Mouse (Mus musculus) right cerebral cortex, postnatal 14 days (tissue): Measurements from ENCODE around the gene Gadd45a.

Experiments
- DNase-seq: peaks from one replicate; pipeline ENCODE4 v3.0.0; 2022

The Gadd45a gene

DNA sequence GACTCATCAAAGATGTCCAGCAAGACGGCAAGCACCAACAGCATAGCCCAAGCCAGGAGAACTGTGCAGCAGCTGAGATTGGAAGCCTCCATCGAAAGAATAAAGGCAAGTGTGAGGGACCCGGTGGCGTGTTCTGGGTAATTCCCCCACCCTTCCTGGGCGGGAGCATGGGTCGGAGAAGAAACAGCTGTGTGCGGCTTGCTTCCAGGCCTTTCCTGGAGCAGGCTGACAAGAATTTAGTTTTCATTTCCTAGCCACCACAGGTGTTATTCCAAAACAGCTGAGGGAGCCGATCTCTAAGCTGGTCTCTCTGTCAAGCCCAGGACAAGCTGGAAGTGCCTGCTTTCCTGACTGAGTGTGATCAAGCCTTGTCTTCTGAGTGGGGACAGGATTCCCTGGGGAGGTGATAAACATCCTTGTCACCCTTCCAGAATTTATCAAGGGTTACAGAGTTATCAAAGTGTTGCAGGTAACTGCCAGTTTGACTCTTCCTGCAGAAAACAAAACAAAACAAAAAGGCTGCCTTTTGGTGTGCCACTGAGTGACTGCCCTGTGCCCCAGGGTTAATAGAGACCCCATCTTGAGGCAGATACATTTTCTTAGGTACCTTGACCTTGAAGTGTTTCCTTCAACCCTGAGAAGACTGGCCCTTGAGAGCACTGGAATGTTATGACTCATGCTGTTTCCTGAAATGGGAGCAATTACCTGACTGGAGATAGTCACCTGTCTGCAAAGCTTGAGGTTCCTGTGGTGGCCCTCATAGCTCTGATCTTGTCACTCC lies 21.3 kb downstream of the Gadd45a start:
- DNase-seq: no peak

DNA sequence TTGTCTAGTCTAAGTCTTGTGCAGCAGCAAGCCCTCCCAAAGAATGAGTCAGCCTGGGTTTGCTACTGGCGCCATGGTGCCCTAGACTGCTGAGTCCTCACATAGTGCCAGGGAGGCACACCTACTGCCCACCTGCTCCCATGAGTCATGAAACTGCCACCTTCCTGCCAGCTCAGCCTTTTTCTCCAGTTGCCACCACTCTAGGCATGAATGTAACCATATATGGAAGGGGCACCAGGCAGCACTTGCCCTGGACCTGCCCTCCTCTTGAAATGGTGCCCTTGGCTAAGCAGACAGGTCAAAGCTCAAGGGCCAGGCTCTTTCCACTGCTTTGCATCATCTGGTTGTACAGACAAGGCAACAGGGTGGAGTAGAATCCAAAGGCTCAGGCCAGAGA lies 22.6 kb downstream of the Gadd45a start:
- no peak for DNase-seq

DNA sequence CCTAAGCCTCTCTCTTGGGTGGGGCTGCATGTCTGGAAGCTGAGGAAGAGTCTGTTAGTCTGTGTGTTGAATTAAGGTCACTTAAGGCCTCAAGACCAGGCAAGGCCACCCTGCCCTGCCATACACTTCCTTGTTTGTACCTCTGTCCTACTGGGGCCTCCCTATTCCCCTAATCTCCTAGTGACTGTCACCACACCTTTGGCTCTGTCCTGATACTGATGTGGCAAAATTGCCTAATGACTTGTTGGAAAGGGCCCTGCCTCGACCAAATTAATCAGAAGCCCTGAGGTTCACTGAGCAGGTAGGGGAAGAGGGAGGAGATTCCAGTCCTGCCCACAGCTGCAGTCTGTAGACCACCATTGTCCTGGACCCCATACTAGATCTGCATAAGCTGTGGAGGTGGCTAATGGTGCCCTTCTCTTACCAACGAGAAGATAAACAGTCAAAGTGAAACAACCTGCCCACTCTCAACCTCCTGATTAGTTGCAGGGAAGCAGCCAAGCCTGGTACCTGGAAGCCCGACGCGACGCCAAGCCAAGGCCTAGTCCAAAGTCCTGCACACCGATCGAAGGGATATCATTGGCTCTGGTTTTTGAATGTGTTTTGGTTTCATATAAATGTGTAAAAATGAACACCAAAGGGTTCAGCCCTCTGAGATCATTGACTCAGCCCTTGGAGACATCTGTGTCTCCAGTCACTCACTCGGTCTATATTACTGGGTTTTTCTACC lies 23.1 kb downstream of the Gadd45a start:
- no peak for DNase-seq

DNA sequence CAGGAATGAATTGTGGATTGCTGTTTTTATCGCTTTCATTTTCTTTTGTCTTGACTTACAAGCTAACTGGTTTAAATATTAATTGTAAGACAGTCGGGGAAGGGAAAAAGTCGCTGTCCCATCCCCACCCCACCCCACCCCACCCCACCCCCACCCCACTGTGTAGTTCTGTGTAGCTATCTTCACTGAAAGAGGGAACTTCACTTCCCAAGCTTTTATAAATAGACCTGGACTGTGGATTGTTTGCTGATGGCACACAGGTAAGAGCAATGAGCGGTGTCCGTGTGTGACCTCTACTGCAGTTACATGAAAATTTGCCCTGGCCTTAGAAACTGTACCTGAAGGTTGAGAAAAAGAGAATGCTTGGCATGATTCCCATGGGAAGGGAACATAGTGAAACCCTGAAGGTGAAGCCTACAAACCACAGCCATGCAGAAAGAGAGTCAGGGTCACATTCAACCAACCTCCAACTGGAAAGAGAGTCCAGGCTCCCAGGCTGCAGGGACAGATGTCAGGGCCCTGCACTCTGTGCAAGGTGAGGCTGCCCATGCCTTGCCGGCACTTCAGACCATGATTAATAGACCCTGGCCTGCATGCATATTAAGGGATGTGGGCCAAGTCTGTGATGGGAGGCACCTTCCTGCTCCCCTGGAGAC lies 23.8 kb downstream of the Gadd45a start:
- no peak for DNase-seq

DNA sequence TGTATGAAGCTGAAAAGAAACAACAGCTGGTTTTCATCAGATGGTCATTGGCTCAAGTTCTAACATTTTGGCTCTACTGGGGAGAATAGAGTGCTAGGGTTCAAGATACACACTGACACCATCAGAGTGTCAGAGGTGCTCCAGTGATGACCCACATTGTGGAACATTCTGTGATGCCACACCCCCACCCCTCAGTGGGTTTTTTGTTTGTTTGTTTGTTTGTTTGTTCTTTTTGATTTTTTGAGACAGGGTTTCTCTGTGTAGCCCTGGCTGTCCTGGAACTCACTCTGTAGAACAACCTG lies 26.1 kb downstream of the Gadd45a start:
- no peak for DNase-seq

DNA sequence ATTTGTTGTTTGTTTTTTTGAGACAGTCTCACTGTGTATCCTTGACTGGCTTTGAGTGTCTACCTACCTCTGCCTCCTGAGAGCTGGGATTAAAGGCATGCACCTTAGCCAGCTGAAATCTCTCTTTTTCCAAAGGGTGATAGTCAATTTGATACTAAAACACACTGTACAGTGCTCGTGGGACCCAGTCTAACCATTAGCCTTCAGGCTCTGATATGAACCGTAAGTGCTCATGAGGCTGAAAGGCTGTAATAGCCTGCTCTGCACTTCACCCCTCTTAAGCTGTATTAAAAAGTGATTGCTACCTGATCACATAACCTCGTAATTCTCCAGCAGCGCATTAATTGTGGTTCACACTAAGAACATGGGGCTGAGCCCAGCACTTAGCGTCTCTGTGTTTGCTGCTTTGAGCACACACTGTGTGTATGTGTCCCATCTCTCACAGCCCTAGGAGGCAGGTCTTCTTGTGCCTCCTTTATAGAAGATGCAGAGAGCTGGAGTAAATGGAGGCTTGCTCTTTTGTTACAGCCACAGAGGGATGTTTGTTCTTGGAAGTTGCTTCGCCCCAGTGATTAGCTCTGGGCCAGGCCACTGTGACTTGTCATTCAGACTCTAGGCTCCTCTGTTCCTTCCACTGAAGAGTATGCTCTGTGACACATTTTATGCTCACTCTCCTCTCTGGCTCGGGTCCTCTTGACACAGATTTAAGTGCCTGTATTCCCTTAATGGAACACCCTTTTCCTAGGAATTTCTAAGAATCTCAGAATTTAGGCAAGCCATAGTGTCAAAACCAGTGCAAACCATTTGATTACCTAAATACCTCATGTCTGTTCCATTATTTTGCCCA lies 26.7 kb downstream of the Gadd45a start:
- DNase-seq: no peak

DNA sequence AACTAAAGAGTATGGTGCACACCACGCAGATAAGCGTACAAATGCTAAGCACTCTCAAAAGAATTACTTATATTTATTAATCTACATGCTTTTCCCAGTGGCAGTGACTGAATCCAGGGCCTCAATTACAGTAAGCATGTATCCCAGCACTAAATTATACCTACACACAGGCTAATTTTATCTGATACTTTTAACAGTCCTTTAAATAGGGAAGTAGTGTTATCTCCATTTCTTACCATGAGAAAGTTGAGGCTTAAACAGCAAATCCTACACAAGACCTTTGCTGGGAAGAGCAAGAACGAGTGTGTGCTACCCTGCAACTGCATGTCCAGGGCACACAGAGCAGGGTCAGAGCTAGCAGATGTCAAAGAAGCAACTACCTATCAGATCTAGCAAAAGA lies 27.4 kb downstream of the Gadd45a start:
- no peak for DNase-seq

DNA sequence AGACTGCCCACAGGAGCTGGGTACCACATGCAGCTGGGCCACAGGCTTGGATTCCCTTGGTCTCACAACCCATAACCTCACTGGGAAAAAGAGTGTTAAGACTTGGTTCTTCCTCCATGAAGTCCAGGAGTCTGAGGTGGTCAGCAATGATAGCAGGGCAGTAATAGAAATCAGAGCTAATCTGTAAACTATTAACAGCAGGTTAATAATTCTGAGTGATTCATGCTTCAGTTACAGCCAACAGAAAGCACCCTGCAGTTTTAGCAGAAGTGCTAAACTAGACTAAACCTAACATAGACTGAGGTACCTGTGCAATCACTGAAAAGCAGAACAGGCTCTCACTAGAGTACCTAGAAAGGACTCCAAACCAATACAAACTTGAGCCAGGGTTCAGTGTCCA lies 37.5 kb downstream of the Gadd45a start:
- DNase-seq: no peak

DNA sequence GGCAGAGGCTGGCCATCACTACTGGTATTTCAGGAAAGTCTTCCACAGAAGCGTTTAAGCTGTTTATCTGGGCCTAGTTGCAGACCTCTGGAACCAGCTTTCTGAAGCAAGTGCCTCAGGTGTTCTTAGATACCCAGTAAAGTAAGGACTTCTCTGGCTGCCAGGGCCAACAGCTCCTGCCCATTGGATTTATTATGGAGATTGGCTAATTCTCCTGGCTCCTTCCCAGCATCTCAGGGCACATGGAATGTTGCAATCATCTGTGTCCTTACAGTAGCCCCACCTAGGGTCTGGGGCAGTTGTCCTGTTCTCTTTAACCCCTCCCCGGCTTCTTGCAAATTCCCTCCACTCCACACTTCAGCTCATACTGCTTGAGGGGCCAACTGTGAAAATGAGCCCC lies 38.6 kb downstream of the Gadd45a start:
- no peak for DNase-seq

DNA sequence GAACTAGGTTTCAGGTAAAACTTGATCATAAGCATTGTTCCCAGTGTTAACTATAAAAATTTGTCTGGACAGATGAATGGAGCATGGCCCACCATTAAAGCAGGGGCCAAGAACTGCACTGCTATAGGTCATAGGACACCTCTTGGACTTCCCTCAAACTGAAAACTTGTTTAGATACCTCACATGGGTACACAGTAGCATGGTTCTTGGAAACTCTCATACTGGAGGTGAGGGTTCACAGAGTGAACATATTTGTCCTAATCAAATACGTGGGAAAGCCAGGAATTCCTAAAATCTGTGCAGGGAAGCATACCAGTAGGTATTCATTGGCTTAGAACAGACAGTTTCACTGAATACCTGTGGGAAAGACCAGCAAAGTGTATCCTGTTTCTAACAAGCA lies 41.0 kb downstream of the Gadd45a start:
- no peak for DNase-seq

DNA sequence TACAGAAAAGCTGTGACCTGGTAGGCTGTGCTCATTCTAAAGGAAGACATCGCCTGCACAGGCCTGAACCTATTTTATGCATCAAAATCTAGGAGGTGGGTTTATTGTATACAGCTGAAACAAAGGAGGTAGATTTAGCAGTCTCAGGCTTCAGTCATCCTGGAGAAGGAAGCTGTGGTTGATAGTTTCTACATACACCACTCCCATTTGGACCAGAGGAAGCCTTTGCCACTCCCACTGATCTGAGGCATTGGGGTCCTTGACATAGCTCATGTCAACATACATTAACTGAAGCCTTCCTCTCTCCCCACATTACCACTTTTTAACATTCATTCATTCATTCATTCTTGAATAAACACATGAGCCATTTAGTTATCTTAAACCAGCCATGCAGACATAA lies 41.4 kb downstream of the Gadd45a start:
- DNase-seq: no peak

DNA sequence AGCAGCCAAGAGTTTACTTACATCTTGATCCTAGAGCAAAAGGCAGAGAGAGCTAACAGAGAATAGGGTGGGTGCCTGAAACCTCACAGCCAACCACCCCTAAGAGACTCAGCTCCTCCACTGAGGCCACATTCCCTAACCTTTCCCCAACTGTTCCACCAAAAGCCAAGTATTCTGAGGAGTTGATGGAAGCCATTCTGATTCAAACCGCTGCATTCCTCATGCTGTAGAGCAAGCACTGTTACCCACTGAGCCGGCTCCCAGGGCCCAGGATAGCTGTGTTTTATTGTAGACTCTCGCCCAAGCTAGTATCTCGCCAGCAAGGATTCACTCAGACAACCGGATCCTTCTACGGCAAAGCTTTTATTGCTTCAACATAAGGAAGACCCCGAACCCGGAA lies 42.3 kb downstream of the Gadd45a start:
- DNase-seq: no peak

DNA sequence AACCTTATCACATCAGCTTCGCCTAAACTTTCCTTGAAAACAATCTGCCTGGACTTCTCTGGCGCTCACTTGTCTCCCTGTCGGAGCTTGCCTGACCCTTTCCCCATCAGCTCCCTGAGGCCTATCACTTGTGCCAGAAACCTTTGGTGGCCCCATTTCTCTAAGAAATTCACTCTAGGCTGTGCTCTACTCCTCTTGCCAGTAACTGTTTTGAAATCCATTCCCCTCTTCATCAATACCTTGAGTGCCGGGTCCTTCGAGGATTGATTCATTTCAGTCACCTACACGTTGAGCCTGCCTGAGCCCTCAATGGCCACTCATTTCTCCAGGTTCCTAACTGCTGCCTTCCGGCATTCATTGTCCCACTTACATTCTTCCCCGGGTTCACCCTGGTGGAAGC lies 44.5 kb downstream of the Gadd45a start:
- DNase-seq: no peak

DNA sequence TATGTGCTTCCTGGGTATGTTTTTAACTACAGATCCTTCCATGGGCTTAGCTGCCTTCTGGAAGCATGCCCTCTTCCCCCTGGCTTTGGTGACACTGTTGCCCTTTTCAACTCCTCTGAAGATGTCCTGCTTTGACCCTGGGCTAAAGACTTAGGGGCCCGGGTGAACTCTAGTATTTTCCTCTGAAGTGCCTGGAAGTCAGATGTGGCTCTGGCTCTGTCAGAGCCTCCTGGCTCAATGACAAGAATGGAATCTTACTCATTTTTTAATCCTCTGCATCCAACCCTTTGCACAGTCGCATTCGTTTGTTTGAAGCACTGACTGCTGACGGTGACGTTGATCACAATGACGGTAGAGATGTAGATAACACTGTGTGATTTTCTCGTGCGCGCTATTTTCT lies 45.0 kb downstream of the Gadd45a start:
- no peak for DNase-seq

DNA sequence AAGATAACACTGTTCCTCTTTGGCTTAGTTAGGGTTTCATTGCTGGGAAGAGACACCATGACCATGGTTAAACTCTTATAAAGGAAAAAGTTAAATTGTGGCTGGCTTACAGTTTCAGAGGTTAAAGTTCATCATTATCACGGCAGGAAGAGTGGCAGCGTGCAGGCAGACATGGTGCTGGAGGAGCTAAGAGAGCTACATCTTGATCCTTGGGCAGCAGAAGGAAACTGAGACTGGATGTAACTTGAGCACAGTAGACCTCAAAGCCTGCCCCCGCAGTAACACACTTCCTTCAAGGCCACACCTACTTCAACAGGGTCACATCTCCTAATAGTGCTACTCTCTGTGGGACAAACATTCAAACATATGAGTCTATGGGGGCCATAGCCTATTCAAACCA lies 47.7 kb downstream of the Gadd45a start:
- DNase-seq: no peak

DNA sequence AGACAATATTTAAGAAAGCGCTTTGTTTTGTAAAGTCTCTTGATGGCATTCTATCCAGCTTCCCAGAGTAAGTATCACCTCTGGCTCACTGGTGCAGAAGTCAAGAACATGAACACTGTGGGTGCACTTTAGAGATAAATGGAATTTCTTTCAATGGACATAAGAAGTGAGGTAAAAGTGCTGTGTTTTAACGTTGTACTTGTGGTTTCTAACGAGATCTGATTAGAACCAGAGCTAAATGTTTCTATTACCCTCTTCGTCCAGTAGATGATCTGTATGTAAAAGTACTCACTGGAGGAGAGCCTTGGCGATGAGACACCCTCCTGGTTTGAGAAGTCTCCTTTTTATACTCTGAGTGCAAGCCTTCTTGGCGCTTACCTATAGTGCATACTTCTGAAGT lies 48.2 kb downstream of the Gadd45a start:
- DNase-seq: no peak

DNA sequence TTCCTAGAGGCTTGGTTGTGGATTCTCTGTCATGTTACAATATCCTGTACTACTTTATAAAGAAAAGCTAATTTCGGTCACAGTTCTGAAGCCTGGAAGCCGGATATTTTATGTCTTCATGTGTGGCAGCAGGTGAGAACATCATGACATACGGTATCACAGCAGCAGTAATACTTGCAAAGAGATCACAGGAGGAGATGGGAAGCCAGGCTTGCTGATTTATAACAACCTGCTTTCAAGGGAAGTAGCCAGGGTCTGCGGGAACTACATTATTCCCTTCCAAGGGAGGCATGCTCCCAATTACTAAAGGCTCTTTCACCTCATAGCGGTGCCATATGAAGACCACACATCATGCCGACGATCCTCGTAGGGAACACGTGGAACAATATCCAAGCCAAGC lies 48.9 kb downstream of the Gadd45a start:
- no peak for DNase-seq

DNA sequence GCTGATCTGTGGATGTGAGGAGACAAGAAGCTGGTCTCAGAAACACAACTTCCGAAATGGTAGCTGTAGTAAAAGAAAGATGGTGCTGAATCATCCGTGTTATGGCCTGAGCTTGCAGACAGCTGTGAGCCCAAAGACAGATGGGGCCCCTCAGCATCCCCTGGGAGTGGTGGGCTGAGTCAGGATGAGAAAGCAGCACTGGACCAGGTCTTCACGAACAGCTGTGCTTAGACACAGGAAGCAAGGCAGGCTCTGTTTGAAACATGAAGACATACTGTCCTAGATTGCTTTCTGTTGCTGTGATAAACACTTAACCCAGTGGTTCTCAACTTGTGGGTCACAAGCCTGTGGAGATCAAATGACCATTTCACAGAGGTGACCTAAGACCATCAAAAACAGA lies 49.6 kb downstream of the Gadd45a start:
- no peak for DNase-seq

DNA sequence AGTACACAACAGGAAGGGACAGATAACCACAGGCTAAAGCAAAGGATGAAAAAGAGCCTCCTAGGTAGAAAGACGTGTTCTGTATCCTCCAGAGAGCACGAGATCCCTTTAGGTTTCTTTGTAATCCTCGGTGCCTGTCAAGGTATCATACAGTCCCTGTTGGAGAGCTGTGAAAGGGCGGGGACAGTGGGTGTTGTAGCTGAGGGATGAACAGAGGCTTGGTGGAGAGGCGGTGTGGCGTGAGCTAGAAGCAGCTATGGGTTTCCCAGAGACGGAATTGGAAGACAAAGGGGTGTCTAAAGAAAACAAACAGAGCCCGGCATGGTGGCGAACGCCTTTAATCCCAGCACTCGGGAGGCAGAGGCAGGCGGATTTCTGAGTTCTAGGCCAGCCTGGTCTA lies 51.2 kb downstream of the Gadd45a start:
- DNase-seq: no peak

DNA sequence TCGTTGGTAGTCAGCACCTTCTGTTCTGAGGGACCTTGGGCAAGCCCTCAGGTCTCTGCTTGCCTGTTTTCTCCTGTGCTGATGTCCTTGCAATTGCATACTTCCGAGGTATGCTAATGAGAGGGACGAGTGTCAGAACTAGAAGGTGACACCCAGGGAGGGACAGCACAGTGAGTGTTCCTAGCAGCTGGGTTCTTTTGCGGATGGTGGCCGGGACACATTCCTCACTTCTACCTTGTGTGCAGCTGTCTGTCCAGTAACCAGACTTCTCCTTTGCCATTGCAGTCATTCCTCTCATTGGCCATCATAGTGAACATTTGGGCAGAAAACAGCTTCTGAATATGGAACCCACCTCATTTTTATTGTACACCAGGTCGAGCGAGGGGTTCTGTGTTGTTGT lies 51.8 kb downstream of the Gadd45a start:
- DNase-seq: no peak
